Mouse (Mus musculus) monocyte, adult 5-6 weeks (primary cell): ENCODE measurements around the gene Ess2. TPM values are rescaled to one million over a fixed set of nuclear protein-coding genes. Genes with fewer than 3 reads are reported as not detected.
A peak's percentile ranks its signal among the peaks of the same experiment; 100 is the strongest.

ENCODE experiments used
- ATAC-seq: fragments of 153-309, 156-312 bp; replicated peaks from 2 replicates; pipeline ENCODE4 v1.8.0; 2017; ENCODE audit warnings: mild to moderate bottlenecking; ENCODE audit not compliant: low TSS enrichment, insufficient number of reproducible peaks, severe bottlenecking, poor library complexity, low FRiP score
- total RNA-seq: library from RNA; stranded (forward); fragments of 200-1000, 200-491, 200-594 nt; gene quantifications from 3 replicates; pipeline ENCODE4 v1.2.3, GENCODE M21; 2017

Ess2 gene
- total RNA-seq, 1 experiment from 2014 or later = 39.7 TPM

- no peak for ATAC-seq
Measured at GRCm38 (mm10) chr16:17927351-17928082, 16.4 kb upstream of the Ess2 start.

GRCm38 (mm10) chr16:17922163-17922538 lies 11.0 kb upstream of the Ess2 start:
- ATAC-seq = peak; percentile 23; the same call in 1 of the 2 replicates

- peak; percentile 89 for ATAC-seq
Measured at GRCm38 (mm10) chr16:17921325-17922162, 10.4 kb upstream of the Ess2 start.

- ATAC-seq = no peak
Measured at GRCm38 (mm10) chr16:17920586-17920985, 9.4 kb upstream of the Ess2 start.

GRCm38 (mm10) chr16:17914307-17915249 lies 3.4 kb upstream of the Ess2 start, which contains the start of gene Gsc2:
Gsc2 (minus strand) TSS chr16:17915059.
- ATAC-seq = no peak

- ATAC-seq = no peak
Measured at GRCm38 (mm10) chr16:17898462-17898861, 12.7 kb downstream of the Ess2 start, which contains the start of the genes Dgcr2 and Tssk2. Dgcr2 (minus strand) TSS chr16:17898562. Tssk2 (plus strand) TSS chr16:17898637.

- ATAC-seq = no peak
Measured at GRCm38 (mm10) chr16:17896091-17896490, 15.1 kb downstream of the Ess2 start.

- no peak for ATAC-seq
Measured at GRCm38 (mm10) chr16:17893923-17894322, 17.2 kb downstream of the Ess2 start, which contains the start of gene Tssk1. Tssk1 (plus strand) TSS chr16:17894223.

- no peak for ATAC-seq
Measured at GRCm38 (mm10) chr16:17892606-17893005, 18.5 kb downstream of the Ess2 start.

- ATAC-seq = peak; percentile 93
Measured at GRCm38 (mm10) chr16:17891567-17891959, 19.6 kb downstream of the Ess2 start, which contains the start of gene Gm20518. Gm20518 (minus strand) TSS chr16:17891671.

GRCm38 (mm10) chr16:17890917-17891566 lies 20.1 kb downstream of the Ess2 start:
- 0 out of 2 replicates have a peak, but pooled peaks have one; percentile 20 for ATAC-seq

GRCm38 (mm10) chr16:17890342-17890727 lies 20.8 kb downstream of the Ess2 start:
- no peak for ATAC-seq

- no peak for ATAC-seq
Measured at GRCm38 (mm10) chr16:17889689-17890341, 21.3 kb downstream of the Ess2 start.

GRCm38 (mm10) chr16:17884116-17884515 lies 27.0 kb downstream of the Ess2 start:
- no peak for ATAC-seq

GRCm38 (mm10) chr16:17882196-17882595 lies 29.0 kb downstream of the Ess2 start:
- ATAC-seq = no peak

- no peak for ATAC-seq
Measured at GRCm38 (mm10) chr16:17879571-17879970, 31.6 kb downstream of the Ess2 start.

GRCm38 (mm10) chr16:17876096-17876495 lies 35.1 kb downstream of the Ess2 start:
- no peak for ATAC-seq

- ATAC-seq = no peak
Measured at GRCm38 (mm10) chr16:17875174-17875573, 36.0 kb downstream of the Ess2 start.
